Mouse (Mus musculus): Measurements from ENCODE around the gene Gcnt7.

DNA sequence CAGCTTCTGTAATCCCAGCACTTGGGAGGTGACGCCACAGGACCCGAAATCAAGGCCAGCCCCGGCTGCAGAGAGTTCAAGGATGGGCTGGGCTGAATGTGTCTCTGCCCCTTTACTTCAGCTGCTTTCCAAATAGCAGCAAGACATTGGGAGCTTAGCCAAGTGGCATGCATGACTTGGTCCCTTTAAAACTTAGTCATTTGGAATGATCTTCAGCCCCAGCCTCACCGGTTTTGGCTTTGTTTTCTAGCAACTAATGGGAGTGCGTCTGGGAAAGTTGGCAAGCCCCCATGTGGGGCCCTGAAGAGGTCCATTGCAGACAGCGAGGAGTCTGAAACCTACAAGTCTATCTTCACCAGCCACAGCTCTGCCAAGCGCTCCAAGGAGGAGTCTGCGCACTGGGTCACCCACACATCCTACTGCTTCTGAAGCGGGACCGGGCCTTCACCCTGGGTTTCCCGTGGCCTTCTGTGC is 10.0 kb upstream of the Gcnt7 start:
- TF ChIP-seq EP300 (IDR thresholded peaks at IDR 0.05; ENCODE audit: low read depth) (no peak), CTCF (IDR thresholded peaks at IDR 0.05; ENCODE audit: low read depth) (no peak)
